Mouse (Mus musculus) heart, postnatal 0 days (tissue): Measurements from ENCODE around the gene Snf8.

Experiments used
- CTCF ChIP-seq: IDR thresholded peaks from 2 replicates; pipeline ENCODE4 v1.5.1; 2016; ENCODE audit warnings: antibody characterized with exemption, control low read depth, low read depth
- EP300 ChIP-seq: IDR thresholded peaks from 2 replicates; pipeline ENCODE4 v1.6.1; 2016; ENCODE audit warnings: antibody characterized with exemption, low read depth

- TF ChIP-seq EP300 (no peak), CTCF (no peak)
Measured at GRCm38 (mm10) chr11:96037499-96037898, 2.8 kb downstream of the Snf8 start.
